Mouse (Mus musculus) liver, adult 2 months (tissue): Measurements from ENCODE around the gene 1700029I15Rik. TPM values are rescaled to one million over a fixed set of nuclear protein-coding genes. Genes with fewer than 3 reads are reported as not detected.

Experiments
- DNase-seq: peaks from one replicate; pipeline ENCODE4 v3.0.0-alpha.2; 2011; ENCODE audit warnings: low read depth, low spot score; ENCODE audit errors: extremely low read depth
- H3K27ac ChIP-seq: fragments of 200-500 bp; replicated peaks from 2 replicates; pipeline ENCODE4 v1.5.1; 2012; ENCODE audit warnings: low read depth, mild to moderate bottlenecking, control low read depth, inconsistent platforms, low read length; ENCODE audit not compliant: insufficient read depth
- H3K27me3 ChIP-seq: fragments of 200-500 bp; 2 replicates; pipeline ENCODE4 v1.6.1; 2012; ENCODE audit warnings: mild to moderate bottlenecking, moderate library complexity, low read length, inconsistent platforms; ENCODE audit not compliant: control insufficient read depth, insufficient read depth
- H3K36me3 ChIP-seq: fragments of 200-500 bp; 2 replicates; pipeline ENCODE4 v1.6.1; 2012; ENCODE audit warnings: low read length, inconsistent platforms; ENCODE audit not compliant: control insufficient read depth, insufficient read depth
- H3K4me1 ChIP-seq: fragments of 200-500 bp; 2 replicates; pipeline ENCODE4 v1.6.1; 2011; ENCODE audit warnings: low read length; ENCODE audit not compliant: control insufficient read depth, insufficient read depth
- H3K4me3 ChIP-seq: fragments of 200-500 bp; 2 replicates; pipeline ENCODE4 v1.5.1; 2011; ENCODE audit warnings: low read depth, mild to moderate bottlenecking, control low read depth, low read length, moderate library complexity; ENCODE audit not compliant: insufficient read depth
- H3K79me2 ChIP-seq: fragments of 200-500 bp; 2 replicates; pipeline ENCODE4 v1.6.1; 2012; ENCODE audit warnings: inconsistent platforms, mild to moderate bottlenecking, low read length, moderate library complexity; ENCODE audit not compliant: control insufficient read depth, insufficient read depth
- H3K9ac ChIP-seq: fragments of 200-500 bp; 2 replicates; pipeline ENCODE4 v1.6.1; 2012; ENCODE audit warnings: low read depth, mild to moderate bottlenecking, control low read depth, inconsistent platforms, low read length
- CTCF ChIP-seq: fragments of 200-500 bp; IDR thresholded peaks from 2 replicates; pipeline ENCODE4 v1.5.1; 2011; ENCODE audit warnings: low read depth, low read length, control low read depth
- POLR2A ChIP-seq: fragments of 200-500 bp; IDR thresholded peaks from 2 replicates; pipeline ENCODE4 v1.6.1; 2011; ENCODE audit warnings: low read length, control low read depth; ENCODE audit not compliant: insufficient read depth; ENCODE audit errors: extremely low read depth
- WGBS: fragments of 180-500 bp; shearing (Covaris S2); methylation state at CpG from one replicate; pipeline ENCODE4 v1.1.7; 2018; 5-methylcytosine and 5-hydroxymethylcytosine counted together
- polyA plus RNA-seq: library from polyadenylated mRNA; depleted of rRNA; stranded (reverse); fragments of >200 nt; gene quantifications from 2 replicates; pipeline ENCODE4 v1.2.3, GENCODE M21; 2012
- total RNA-seq: library from RNA; depleted of rRNA; stranded (reverse); fragments of >200 nt; gene quantifications from 2 replicates; pipeline ENCODE4 v1.2.3, GENCODE M21; 2014

The 1700029I15Rik gene
- total and polyA plus RNA-seq, 2 experiments: 1.3 to 3.3 TPM

DNA sequence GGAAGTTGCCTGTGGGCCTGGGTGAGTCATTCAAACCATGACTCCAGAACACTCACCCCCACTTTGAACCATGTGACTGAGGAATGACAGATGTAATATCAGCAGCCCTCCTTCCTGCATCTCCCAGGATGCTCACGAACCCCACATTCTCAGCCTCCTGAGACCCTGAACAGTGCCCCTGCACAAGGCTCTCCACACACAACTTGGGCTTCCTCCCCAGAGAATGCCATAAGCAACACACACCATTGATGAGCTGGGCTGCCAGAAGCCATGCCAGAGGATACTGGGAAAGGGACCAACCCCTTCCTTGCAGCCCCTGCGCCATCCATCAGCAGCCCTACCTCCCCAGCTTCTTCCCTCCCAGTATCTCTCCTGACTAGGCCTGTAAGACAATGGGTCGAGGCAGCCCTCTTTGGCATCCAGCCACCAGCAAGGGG lies 5.8 kb downstream of the 1700029I15Rik start:
- Histone ChIP-seq H3K27me3 (peaks cover 11% of the 10 kb centered on the region), H3K27ac (no peak overlapping the region), H3K9ac (no peak overlapping the region), H3K79me2 (no peaks in the 10 kb centered on the region), H3K4me1 (no peaks in the 10 kb centered on the region), H3K4me3 (no peak overlapping the region), H3K36me3 (no peaks in the 10 kb centered on the region)
- DNase-seq: no peak
- TF ChIP-seq CTCF (no peak), POLR2A (no peak)
- 83% methylated on average over 3 of the region's 3 CpGs for WGBS

DNA sequence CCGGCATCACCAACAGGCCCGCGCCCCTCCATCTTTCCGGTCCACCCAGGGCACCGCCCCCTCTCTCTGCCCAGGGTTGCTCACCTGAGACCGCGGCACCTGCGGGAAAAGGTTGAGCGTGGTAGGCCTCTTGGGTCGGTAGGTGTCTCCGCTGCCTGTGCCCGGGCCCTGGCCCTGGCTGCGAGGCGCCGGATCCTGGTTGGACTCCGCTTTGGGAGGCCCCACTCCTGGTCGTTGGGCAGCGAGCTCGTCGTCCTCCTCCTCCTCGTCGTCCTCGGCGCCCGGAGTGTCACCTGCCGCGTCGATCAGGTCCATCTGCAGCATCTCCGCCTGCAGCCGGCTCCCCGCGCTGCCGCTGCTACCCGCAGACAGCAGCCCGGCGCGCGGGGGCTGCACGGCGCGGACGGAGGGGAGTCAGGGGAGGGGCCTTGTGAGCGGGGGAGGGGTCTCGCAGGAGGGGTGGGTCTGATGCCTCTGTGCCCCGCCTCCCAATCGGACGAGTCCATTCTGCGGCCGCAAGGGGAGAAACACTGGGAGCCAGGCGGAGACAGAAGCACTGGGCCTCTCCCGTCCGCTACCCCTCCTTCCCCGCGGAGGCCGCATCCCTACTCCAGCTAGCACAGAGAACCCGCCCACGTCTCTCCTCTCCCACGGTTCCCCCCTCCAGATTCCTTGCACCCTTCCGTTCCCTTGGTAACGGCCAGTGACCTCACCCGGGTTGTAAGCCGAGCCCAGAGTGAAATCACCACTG lies 6.7 kb downstream of the 1700029I15Rik start:
- 6% methylated on average over 62 of the region's 62 CpGs for WGBS
- no peaks in the 10 kb centered on the region for H3K36me3 ChIP-seq
- H3K4me1 ChIP-seq: no peaks in the 10 kb centered on the region
- TF ChIP-seq POLR2A (no peak), CTCF (no peak)
- H3K27me3 ChIP-seq: peaks cover 16% of the 10 kb centered on the region
- no peak for DNase-seq
- peak overlapping the region; percentile 44 for H3K9ac ChIP-seq
- peak overlapping the region; percentile 58 for H3K4me3 ChIP-seq
- H3K27ac ChIP-seq: no peak overlapping the region
- no peaks in the 10 kb centered on the region for H3K79me2 ChIP-seq

DNA sequence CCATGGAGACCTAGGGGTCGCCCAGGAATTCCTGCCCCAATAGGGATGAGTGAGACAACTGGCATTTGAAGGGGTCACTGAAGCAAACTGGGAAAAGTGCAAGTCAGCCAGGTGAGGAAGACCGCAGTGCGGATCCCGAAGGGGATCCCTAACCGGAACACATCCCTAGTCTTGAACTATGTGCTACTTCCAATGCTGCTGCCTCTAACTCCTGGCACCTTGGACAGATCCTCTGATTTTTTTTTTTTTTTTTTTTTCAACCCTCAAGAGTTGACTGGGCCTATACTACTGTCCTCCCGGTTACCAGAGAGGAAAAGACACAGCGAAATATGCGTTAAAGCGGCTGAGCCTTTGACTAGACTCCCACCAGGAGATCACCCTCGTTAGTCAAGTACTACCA lies 7.3 kb downstream of the 1700029I15Rik start:
- peaks cover 16% of the 10 kb centered on the region for H3K27me3 ChIP-seq
- H3K9ac ChIP-seq: no peak overlapping the region
- H3K79me2 ChIP-seq: no peaks in the 10 kb centered on the region
- H3K4me1 ChIP-seq: no peaks in the 10 kb centered on the region
- H3K27ac ChIP-seq: no peak overlapping the region
- H3K4me3 ChIP-seq: peak overlapping the region; percentile 58; the same call in 1 of the 2 replicates
- no peak for DNase-seq
- 56% methylated on average over 10 of the region's 10 CpGs for WGBS
- TF ChIP-seq CTCF (no peak), POLR2A (no peak)
- no peaks in the 10 kb centered on the region for H3K36me3 ChIP-seq

DNA sequence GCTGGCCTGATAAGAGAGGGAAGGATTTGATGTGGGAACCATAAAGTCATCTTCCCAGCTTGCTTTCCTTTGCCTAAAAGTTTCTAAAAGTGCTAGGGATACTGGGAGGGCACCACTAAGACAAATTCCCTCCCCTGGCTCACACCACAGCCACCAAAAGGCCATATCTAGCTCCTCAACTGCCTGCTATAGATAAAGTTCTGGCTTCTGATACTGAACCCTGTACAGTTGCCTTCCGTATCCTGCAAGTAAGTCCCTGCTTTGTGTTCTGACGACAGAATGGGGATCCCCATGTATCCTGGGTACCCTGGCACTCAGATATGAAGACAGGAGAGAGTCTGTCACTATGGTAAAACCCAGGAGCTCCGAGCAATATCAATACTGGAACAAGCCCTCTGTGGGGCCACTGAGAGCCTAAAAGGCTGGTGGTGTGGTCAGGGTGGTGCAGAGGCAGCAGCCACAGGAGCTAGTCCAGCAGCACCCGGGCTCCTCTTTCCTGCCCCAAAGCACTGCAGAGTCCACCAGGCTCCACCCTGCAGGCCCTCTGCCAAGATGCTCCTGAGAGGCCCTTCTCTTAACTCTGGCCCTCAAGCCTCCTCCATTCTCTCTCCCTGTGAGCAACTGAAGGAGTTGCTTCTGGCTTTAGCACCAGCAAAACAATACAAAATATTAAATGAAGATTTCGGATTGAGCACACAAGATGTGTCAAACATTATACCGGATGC lies 8.0 kb downstream of the 1700029I15Rik start:
- H3K79me2 ChIP-seq: no peaks in the 10 kb centered on the region
- no peaks in the 10 kb centered on the region for H3K4me1 ChIP-seq
- H3K27ac ChIP-seq: no peak overlapping the region
- no peaks in the 10 kb centered on the region for H3K36me3 ChIP-seq
- H3K4me3 ChIP-seq: no peak overlapping the region
- DNase-seq: no peak
- TF ChIP-seq POLR2A: no peak
- no peak for TF ChIP-seq CTCF
- no peak overlapping the region for H3K9ac ChIP-seq
- WGBS: 73% methylated on average over 6 of the region's 6 CpGs
- H3K27me3 ChIP-seq: peaks cover 16% of the 10 kb centered on the region

DNA sequence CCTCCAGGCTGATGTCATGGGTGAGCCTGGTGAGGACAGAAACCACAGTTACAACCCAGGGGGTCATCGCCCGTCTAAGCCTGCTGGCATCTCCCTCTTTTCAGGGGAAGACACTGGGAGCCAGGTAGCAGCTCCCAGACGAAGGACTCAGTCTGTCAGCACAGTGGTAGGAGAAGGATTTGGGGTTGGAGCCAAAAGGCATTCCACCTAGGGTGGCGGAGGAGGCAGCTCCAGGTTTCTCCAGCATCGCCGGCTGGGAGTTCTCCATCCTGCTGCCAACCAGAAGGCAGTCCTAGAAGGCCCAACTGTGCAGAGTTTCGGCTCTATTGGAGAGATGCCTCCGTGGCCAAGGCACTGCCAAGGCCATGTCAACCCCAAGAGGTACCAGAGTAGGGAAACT lies 8.8 kb downstream of the 1700029I15Rik start:
- Histone ChIP-seq H3K27me3 (peaks cover 16% of the 10 kb centered on the region), H3K4me3 (no peak overlapping the region), H3K4me1 (no peaks in the 10 kb centered on the region), H3K36me3 (no peaks in the 10 kb centered on the region), H3K27ac (no peak overlapping the region), H3K9ac (no peak overlapping the region), H3K79me2 (no peaks in the 10 kb centered on the region)
- WGBS: 83% methylated on average over 8 of the region's 8 CpGs
- TF ChIP-seq POLR2A: no peak
- TF ChIP-seq CTCF: no peak
- DNase-seq: no peak
